Mouse (Mus musculus): ENCODE results near the gene Neb.

Neb gene

DNA sequence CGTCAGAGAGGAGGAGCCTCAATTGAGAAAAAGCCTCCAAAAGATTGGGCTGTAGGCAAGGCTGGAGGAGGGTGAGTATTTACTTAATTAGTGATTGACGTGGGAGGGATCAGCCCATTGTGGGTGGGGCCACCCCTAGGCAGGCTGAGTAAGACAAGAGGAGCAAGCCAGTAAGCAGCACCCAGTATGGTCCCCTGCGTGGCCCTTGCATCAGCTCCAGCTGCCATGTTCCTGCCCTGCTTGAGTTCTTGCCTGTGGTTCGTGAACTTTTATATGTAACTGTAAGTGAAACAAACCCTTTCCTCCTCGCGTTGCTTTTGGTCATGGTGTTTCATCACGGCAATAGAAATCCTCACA is at the start of gene Neb:
TSS of gene Neb (minus strand) at position 27 of the 357 bp plus-strand sequence.
- peak; percentile 23; the same call in 1 of the 2 replicates for ATAC-seq (ENCODE audit: low TSS enrichment)

DNA sequence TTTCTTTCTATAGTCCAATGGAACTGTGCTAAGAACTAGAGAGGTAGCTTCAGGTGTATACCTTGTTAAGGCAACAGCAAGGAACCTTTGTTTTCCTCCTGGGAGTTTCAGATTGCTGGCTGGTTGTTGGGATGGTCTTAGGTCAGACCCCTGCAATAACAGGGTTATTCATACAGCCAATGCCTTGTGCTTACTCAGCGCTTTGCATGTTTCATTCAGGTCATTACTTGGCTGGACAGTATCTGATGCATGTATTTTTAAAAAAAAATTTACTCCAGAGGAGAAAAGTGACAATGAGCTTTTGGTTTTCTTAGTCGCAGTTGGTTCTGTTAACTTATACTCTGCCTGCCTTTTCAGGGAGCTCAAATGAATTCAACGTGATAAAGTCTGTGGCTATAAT is 49.1 kb upstream of the Neb start:
- no peak for ATAC-seq (ENCODE audit: low TSS enrichment)

DNA sequence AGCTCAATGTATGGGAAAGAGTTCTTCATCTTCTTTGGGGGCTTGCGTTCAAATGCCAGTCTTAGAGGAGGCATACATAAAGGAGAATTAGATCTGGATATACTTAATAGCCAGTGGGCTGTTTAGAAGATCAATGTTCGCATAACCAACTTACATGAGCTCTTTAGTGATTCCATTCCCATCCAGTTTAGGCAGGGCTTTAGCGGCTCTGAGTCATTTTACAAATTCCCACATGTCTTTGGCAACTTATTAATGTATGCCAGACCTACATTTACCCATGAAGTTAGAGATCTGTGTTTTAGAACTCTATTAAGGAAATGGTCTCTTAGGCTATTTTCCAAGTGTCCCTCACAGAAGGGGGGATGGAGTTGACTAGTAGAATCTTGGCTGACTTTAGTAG is 47.8 kb upstream of the Neb start:
- no peak for ATAC-seq (ENCODE audit: low TSS enrichment)

DNA sequence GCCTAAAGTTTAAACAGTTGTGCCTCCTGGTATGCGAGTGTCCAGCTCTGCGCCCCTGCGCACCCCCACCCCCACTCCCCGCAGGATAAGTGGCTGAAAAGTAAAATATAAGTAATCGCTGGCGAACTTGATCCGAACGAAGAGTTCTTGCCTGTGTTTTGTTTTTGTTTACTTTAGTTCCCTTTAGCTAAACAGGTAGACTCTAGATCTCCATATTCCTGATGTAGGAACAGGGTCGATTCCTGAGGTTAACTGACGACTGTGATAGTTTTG is 47.2 kb upstream of the Neb start:
- ATAC-seq (ENCODE audit: low TSS enrichment), result 0 out of 2 replicates have a peak, but pooled peaks have one; percentile 3

DNA sequence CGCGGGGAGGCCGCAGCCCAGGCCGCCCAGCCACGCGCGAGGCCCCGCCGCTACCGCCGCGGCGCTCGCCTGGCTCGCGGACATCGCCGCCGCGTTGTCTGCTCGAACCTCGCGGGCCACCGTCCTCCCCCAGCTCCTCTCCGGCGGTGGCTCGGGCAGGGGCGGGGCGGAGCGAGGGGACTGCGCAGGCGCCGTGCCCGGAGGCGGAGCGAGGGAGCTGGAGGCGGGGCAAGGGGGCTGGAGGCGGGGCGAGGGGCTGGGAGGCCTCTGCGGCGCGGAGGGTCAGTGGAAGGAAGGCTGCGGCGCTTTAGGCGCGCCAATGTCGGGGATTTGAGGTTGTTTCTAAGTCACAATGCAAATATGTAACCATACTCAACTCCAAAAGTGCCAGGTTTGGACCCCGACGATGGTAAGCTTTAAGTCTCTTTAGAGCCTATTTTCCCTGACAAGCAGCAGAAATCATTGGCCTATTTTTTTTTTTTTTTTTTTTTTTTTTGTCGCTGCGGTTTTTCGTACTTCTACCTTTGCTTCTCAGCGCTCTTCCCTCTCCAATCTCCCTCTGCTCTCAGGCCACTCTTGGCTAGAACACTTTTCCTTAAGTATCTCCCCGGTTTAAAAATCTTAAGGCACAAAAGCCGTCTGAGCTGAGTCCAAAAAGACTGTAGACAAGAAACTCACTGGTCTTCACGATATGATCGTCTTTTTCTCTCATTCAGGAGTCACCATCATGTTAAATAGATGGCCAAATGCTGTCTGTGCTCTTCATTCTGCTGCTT is 46.7 kb upstream of the Neb start, which contains the start of gene Arl5a:
TSS of gene Arl5a (minus strand) at position 155 of the 776 bp plus-strand sequence.
- peak; percentile 85 for ATAC-seq (ENCODE audit: low TSS enrichment)

DNA sequence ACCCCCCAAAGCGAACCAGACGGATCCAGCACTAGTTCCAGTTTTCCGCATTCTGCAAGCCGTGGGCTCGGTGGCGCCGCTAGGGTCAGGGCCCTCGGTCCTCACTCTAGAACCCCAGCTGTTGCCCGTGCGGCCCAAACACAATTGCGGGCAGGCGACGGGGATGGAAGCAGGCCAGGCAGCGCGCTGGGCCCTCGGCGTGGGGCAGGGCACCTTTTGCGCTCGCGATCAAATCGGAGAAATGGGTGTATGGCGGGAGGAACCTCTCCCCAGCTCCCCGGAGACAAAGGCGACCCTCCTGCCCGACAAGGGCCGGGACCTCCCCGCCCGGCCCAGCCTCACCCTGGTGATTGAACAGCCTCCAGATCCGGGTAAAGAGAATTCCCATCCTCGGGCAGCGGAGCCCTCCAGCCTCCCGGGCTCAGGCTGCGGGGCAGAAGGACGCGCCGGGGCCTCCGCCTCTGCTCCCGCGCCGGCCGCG is 46.0 kb upstream of the Neb start:
- peak; percentile 44 for ATAC-seq (ENCODE audit: low TSS enrichment)

DNA sequence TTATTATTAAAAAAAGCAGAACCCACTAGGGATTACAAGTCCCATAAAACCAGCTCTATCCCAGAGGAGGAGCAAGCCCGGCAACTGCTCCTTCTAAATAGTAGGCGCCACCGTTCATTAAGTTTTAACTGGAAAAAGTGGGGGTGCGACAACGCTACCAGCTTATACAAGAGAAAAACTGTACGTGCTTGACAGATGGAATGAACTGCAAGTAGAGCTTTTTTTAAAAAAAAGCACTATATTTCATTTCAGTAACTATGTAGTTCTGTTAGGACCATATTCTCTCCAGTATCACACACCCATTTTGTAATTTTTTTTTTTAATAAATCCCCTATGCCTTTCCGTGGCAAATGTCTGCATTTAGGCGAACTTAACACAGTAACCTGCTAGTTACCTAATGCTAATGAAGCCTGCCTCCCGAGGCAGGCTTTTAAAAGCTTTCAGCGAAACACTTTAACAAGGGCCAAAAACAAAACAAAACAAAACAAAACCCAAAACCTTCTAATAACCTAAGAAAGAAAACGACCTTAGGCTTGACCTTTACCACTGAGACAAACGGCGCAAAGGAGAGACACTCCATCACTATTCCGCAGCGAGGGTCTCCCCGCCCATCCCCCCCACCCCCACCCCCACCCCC is 45.5 kb upstream of the Neb start:
- ATAC-seq (ENCODE audit: low TSS enrichment), result no peak

DNA sequence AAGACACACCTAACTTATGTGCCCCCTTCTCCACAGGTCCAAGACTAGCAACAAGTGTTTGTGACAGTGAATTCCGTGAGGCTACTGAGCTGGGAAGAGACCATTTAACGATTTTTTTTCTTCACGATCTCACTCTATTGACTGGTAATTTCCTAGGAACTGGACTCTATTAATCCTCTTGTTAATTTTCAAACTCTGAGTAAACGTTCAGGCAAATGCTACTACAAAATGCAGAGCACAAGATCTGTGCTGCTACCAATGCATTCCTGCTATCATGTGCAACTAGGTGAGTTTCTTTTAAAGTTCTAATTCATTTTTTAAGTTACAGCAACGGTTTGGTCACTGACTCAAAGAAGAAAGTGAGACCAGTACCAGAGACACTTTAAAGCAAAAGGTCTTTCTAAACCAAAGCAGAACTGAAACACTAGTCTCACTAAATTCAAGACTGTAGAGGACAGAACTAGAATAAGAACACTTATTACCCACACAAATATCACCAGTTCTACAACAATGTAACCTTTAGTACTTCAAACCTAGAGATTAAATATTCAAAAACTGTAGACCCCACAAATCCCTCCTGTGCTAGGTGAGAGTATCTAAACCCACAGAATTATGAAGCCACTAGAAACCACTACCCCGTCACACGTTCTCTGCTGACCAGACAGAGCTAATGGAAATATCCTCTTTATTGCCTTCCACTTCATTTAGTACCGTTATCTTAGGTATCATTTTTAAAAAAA is 44.8 kb upstream of the Neb start:
- ATAC-seq (ENCODE audit: low TSS enrichment), result no peak

DNA sequence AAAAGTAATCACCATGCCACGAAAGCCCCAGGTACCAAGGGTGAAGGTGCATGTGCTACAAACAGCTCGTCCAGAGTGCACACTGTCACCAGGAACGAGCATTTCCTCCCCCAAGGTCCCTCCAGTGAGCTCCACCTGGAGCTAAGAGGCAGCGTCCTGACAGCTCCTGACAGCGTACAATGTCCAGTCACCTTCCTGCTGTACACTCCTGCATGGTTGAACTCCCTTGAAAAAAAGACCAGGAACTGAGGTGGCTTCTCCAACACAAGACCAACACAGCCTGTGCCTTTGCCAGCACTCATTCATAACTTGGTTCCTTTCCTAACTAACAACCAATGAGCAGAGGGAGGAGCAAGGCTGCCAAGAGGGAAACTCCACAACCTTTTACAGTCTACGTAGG is 42.9 kb upstream of the Neb start:
- no peak for ATAC-seq (ENCODE audit: low TSS enrichment)

DNA sequence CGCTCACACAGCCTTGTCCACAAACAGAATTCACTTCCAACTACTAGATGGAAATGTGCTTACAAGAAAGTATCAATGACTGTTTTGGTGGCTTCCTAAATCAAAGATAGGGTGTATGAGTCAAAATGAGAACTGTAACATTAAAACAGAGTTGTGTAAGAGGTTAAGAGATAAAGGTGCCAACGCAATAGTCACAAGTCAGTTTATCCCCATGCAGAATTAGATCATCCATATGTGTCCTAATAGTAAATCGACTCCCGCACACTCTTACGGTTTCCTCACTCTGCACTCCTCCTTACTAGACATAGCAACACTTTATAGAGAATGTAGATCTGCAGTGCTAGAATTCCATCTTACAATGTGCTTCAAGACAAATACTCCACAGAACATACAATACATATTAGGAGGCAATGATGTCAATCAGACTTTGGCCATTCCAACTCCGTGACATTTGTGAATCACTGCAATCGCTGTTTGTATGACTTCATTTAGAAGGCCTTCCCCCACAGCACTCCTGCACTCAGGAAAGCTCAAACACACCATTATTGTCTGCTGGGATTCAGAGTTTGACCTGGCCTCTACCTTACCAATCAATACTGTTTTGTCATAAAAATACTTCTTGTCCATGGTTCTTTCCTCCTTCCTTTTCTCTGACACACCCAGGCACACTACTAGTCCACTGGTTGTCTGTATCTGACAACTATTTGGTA is 41.9 kb upstream of the Neb start:
- ATAC-seq (ENCODE audit: low TSS enrichment), result no peak

DNA sequence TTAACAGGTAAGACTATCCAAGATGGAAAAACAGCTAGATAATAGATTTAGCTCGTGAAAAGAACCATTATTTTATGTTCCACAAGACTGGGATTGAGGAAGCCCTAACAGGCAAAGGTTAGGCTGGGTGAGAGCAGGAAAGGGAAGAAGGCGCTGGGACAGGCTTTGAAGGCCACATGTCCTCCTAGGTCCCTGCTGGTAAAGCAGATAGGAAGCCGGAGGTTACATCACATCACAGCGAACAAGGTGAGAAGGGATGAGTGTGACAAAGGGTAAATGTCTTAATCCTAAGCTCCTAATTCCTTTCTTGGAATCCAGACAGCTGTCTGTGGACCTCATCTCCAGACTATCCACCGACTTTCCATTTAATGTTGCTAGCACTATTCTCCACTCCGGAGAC is 41.0 kb upstream of the Neb start:
- no peak for ATAC-seq (ENCODE audit: low TSS enrichment)

DNA sequence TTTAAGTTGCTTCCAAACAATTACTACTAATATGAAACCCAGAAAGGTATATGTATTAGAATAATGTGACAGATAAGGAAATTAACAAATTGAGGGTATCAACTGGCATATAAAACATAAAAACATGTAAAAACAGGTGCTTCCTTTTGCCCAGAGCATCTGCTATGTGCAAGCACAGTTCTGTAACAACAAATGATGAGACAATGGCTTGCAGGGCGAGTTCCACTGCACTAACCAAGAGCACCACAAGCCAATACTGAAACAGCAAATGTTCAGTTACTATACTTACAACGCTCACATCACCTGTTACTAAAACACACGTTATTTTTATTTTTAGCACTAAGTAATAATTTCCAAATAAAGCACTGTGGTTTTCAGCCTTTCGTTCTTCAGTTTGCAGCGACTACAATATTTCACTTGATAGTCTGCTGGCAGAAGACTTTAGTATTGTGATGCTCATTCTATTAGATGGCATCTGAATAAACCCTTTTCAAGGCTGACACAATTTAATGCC is 34.3 kb upstream of the Neb start:
- no peak for ATAC-seq (ENCODE audit: low TSS enrichment)

DNA sequence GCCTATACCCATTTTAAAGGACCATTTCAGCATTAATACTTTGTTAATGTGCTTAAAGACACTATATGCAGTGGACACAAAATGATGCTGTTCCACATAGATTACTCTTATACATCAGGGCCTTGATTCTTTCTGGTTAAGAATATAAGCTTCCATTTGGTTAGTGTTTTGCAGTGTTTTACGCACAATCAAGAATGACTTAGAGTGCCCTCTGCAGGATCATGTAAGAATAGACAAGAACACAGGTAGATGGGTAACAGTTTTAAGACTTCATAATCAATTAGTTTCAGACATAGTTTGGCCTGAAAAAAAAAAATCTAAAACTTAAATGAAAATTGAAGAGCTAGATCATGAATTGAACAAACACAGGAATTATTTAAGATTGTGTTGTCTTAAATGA is 28.2 kb upstream of the Neb start:
- peak; percentile 76; the same call in 1 of the 2 replicates for ATAC-seq (ENCODE audit: low TSS enrichment)

DNA sequence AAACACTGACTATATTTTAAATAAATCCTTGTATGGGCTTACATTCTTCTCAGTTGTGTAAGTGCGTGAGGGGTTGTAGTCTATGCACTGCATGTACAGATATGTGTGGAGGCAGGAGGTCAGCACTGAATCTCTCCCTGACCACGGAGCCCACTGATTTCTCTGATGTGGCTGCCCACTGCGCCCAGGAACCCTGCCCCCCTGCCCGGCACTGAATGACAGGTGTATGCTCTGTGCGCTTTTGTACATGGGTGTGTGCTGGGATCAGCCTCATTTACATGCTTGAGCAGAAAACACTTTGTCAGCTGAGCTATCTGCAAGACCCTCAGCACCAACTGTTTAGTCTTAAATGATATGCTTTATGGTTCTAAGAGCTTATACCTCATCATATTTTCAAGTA is 27.0 kb upstream of the Neb start:
- no peak for ATAC-seq (ENCODE audit: low TSS enrichment)

DNA sequence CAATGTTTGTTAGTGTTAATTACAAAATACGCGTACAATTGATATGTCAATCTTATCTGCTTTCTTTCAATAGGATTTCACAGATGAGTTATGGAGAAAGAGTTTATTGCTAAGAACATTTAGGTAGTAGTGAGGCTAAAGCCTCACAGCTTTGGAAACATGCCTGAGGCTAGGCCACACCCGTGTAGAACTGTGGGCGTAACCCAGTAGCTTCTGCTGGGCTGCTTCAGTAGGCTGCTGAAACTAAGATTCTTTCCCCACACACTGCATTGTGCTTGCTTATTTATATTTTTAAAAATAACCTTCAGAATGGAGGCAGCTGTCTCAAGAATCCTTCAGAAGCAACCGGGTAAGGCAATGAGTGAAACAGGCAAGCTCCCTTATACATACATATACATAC is 16.3 kb upstream of the Neb start:
- peak; percentile 87 for ATAC-seq (ENCODE audit: low TSS enrichment)

DNA sequence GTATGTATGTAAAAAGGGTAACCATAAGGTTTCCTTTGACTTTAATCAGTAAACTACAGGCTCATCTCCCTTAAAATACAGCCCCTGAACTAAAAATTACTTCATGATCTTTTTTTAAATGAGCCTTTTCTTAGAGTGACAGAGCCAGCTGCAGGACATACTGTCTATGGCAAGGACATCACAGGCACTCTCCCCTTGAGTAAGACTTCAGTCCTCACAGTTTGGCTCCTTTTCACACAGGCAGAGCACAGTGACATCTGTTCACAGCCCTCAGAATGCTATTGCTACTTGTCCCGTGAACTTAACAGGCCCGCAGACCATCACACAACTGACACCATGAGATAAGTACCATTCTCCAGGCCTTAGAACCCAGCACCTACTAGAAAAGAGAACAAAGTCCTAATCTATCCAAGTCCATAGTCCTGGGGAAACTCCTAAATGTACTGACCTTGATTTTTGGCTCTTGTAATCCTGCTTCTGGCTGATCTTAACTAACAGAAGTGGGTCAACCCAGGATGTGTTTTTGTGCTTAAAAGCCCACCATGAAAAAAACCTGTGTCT is 12.2 kb upstream of the Neb start:
- ATAC-seq (ENCODE audit: low TSS enrichment), result 0 out of 2 replicates have a peak, but pooled peaks have one; percentile 10

DNA sequence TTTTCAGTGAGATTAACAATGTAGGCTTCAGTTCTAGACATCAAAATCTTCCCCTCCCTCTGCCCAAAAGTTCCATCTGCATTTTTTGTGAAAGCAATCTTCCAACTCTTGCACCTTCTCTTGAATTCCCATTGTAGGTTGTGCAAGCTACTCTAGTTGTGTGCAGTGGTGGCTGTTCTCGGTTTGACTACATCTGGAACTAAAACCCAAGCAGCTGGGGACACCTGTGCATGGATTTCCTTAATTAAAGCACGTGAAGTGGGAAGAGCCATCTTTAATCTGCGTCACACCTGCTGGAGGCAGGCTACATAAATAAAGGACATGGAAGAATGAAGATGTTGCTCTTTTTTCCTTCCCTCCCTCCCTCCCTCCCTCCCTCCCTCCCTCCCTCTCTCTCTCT is 11.7 kb upstream of the Neb start:
- ATAC-seq (ENCODE audit: low TSS enrichment), result no peak

DNA sequence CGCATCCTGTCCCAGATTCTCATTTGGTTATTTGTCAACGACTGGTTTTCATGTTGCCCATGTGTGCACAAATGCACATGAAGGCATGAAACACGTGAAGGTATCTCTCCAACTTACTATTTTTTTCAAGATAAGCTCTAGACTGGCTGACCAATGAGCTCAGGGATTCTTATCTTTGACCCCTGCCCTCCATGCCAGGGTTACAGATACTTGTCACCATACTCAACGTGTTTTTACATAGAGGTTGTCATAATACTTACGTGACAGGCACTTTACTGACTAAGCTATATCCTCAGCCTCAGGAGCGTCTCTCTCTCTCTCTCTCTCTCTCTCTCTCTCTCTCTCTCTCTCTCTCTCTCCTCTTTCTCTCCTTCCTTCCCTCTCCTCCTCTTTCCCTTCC is 8.2 kb upstream of the Neb start:
- ATAC-seq (ENCODE audit: low TSS enrichment), result no peak

DNA sequence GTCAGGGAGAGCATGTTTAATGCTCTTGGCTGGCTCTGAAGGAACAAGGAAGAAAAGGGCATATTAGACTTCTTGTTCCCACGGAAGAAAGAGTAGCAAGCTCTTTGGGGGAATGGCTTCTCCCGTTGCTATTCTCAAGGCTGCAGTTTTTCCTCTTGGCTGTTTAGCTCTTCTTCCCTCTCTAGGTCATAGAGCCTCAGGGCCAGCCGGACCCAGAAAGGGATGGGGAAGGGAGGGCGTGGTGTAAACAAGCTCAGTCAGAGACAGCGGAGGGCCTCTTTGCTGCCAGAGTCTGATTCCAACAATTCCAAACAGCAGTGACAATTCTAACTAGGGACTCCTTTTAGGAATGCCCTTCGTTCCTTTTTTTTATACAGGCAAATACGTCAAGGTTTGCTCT is 7.8 kb upstream of the Neb start:
- no peak for ATAC-seq (ENCODE audit: low TSS enrichment)

DNA sequence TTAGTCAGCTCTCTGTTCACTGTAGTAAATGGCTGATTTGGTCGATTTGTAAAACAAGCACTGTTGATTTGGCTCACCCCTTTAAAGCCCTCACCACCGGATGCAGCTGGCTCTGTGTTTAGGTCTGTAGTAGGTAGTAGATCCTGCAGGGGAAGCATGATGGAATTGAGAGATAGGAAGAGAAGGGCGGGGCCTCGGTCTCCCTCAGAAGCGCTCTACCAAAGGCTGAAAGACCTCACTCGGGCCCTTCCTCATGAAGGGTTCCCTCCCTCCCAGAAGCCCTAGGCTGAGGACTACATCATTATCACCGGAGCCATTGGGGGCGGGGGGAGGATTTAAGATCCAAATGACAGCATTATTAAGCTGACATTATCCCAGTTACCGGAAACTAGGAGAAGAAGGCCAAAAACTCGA is 581 bp upstream of the Neb start:
- ATAC-seq (ENCODE audit: low TSS enrichment), result peak; percentile 57

DNA sequence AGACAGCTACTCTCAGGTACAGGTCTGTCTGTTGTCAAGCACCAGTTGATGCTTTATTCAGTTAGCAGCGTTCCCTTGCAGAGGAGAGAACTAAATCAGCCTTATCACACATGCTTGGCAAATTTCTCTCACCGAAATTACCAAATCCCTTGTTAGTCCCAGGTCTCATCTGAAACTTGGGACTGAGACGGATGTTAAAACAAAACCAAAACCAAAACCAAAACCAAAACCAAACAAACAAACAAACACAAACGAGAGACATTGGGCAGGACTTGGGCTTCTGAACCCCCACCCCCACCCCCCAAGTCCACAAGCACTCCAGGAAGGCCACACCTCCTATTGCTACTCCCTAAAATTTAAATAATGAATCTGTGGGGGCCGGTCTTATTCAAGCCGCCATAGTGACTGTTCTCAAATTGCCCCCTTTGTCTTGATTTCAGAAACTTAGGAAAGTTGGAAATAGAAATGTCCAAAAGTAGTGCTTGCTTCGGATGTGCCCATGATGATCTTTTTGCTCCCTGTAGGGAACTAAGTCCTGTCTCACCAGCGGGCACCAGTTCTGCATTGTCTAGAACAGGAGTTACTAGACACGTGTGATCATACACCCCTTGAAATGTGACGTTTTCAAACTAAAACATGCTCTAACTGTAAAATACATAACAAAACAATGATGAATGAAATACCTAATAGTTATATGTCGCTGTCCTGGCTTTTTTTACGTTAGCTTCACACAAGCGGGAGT is 397 bp downstream of the Neb start:
- ATAC-seq (ENCODE audit: low TSS enrichment), result no peak
